Mouse (Mus musculus): ENCODE data around the gene 5730409E04Rik. TPM values are rescaled to one million over a fixed set of nuclear protein-coding genes. Genes with fewer than 3 reads are reported as not detected.

Gene 5730409E04Rik
- polyA plus RNA-seq, 1 experiment from 2014 or later: 1.2 TPM

Small RNA genes lying within 50 kb of the gene (microRNA-seq; reads per million reads assigned to microRNA genes)
- not detected for gene Mir7119

Other genes starting within 250 kb of the 5730409E04Rik start
- 11.4 and 13.2 TPM in 2 replicates for gene Ago3, start 180.3 kb upstream of the 5730409E04Rik start, polyA plus RNA-seq (2016; fragmentation: Nextera tagmentation; extraction: Ambion mirVana)
- gene Ago1, start 141.2 kb upstream of the 5730409E04Rik start, polyA plus RNA-seq (2016; fragmentation: Nextera tagmentation; extraction: Ambion mirVana): 2.5 and 3.0 TPM in 2 replicates
- 1.0 and 1.4 TPM in 2 replicates for gene Ago4, start 76.3 kb upstream of the 5730409E04Rik start, polyA plus RNA-seq (2016; fragmentation: Nextera tagmentation; extraction: Ambion mirVana)
- gene Clspn, start 52.9 kb upstream of the 5730409E04Rik start, polyA plus RNA-seq (2016; fragmentation: Nextera tagmentation; extraction: Ambion mirVana): 24.2 and 26.0 TPM in 2 replicates
- 383 and 387 TPM in 2 replicates for gene Psmb2, start 67.8 kb downstream of the 5730409E04Rik start, polyA plus RNA-seq (2016; fragmentation: Nextera tagmentation; extraction: Ambion mirVana)
- not detected in 2 replicates for gene Tfap2e, start 126.4 kb downstream of the 5730409E04Rik start, polyA plus RNA-seq (2016; fragmentation: Nextera tagmentation; extraction: Ambion mirVana)
- gene Ncdn, start 143.6 kb downstream of the 5730409E04Rik start, polyA plus RNA-seq (2016; fragmentation: Nextera tagmentation; extraction: Ambion mirVana): 31.3 and 32.4 TPM in 2 replicates
- 28.1 and 29.8 TPM in 2 replicates for gene AU040320, start 143.7 kb downstream of the 5730409E04Rik start, polyA plus RNA-seq (2016; fragmentation: Nextera tagmentation; extraction: Ambion mirVana)

Data from heart, embryonic 12.5 days (tissue).